Mouse (Mus musculus) cortical plate, adult 2 months (tissue): Measurements from ENCODE around the gene Spata21.

Experiments
- CTCF ChIP-seq: fragments of 200-500 bp; IDR thresholded peaks from 2 replicates; pipeline ENCODE4 v1.5.1; 2011; ENCODE audit warnings: mild to moderate bottlenecking, control low read depth, low read length; ENCODE audit not compliant: insufficient read depth; ENCODE audit errors: extremely low read depth
- POLR2A ChIP-seq: fragments of 200-500 bp; IDR thresholded peaks from 2 replicates; pipeline ENCODE4 v1.6.1; 2011; ENCODE audit warnings: mild to moderate bottlenecking, low read length, control low read depth; ENCODE audit not compliant: insufficient read depth; ENCODE audit errors: extremely low read depth

DNA sequence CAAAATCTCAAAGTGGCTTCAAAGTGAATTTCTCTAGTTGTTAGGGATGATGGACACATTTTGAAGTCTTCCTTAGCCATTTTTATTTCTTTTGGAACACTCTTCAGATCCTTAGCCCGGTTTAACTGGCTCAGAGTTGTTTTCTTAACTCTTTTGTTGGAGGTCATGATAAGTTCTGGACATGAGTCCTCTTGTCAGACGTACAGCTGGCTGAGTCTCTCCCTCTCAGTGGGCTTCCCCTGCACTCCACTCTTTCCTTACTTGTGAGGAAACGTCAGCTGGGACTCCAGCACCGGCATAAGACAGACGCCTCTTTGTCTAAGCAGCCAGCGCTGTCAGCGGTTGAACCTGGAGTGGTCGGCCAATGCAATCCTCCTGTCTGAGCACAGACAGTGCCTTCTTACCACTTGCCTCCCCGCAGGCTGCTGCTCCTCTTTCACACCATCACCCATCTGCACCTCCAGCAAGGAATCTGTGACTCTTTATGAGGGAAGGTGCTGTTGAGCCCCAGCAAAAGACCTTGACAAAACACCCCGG lies 20.1 kb downstream of the Spata21 start:
- TF ChIP-seq POLR2A = no peak
- no peak for TF ChIP-seq CTCF
